Mouse (Mus musculus): ENCODE data around the gene Qser1. TPM values are rescaled to one million over a fixed set of nuclear protein-coding genes. Genes with fewer than 3 reads are reported as not detected.

The Qser1 gene
- polyA plus RNA-seq, 1 experiment = 7.9 TPM

DNA sequence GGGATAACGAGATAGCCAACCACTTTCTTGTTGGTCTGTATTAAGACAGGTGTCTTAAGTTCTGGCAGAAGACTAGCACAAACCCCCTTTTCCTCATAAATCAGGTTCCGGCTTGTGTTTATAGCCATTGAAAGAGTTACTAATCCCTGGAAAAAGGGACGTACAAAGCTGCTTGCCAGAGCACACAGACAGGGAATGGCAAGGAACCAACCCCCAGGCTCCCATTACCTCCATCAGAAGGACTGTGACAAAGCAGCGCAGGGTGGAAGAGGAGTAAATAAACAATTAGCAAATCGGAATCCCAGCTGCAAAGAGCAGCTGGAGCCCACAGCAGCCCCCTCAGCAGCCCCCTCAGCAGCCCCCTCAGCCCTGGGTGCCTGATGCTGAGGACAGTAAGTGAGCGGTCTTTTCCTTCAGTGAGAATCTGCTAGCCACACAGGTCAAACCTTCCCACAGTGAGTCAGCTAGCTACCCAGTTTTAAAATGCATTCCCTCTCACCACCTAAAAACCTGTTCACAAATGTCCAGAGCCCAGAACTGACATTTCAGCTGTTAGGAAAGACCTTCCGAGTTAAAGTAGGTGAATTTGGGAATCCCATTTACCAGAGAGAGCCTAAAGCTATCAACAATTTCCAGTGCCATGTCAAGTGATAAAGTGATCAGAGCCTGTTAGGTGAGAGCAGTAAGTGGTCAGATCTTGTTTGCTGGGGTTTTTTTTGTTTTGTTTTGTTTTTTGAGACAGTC lies 75.4 kb downstream of the Qser1 start:
- TF ChIP-seq CTCF (IDR thresholded peaks at IDR 0.05; ENCODE audit: borderline replicate concordance, insufficient read depth, low read depth, low read length) (no peak), POLR2A (IDR thresholded peaks at IDR 0.05; ENCODE audit: borderline replicate concordance, insufficient read depth, low read length) (no peak)
- DNase-seq = no peak

DNA sequence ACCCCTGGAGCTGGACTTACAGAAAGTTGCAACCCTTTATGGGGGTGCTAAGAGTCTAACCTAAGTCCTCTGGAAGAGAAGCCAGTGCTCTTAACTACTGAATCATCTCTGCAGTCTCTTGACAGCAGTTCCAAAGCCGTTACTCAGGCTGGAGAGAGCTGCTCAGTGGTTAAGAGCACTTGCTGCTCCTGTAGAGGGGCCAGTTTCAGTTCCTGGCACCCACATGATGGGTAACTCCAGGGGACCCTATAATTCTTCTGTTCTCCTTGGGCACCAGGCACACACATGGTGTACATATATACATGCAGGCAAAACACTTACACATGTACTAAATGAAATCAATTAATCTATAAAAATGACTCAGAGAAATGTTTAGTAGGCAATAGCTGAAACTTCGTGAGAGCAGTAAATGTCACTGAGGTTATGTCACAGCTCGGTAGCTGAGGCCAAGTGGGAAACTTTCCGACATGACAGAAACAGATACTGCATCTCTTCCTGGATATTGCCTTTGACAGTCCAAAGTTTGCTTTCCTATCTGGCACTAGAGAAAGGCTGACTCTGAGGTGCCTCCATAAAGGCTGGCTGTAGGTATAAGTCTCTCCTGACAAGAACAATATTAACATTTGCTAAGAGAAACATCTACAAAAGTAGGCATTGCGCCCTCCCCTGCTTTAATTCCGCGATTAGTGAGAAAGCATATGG lies 76.2 kb downstream of the Qser1 start:
- WGBS = 82% methylated on average over 7 of the region's 7 CpGs
- Histone ChIP-seq H3K27me3 (ENCODE audit: control insufficient read depth, insufficient read depth, low read length) (no peaks in the 10 kb centered on the region), H3K27ac (ENCODE audit: insufficient read depth, low read length) (no peak overlapping the region), H3K4me3 (replicated peaks; ENCODE audit: insufficient read depth, low read depth, low read length) (no peak overlapping the region), H3K4me1 (ENCODE audit: control insufficient read depth, insufficient read depth, low read length) (no peaks in the 10 kb centered on the region)
- DNase-seq = no peak
- no peak for TF ChIP-seq POLR2A (IDR thresholded peaks at IDR 0.05; ENCODE audit: borderline replicate concordance, insufficient read depth, low read length)
- no peak for TF ChIP-seq CTCF (IDR thresholded peaks at IDR 0.05; ENCODE audit: borderline replicate concordance, insufficient read depth, low read depth, low read length)

More for the DNA sequence above, 75.4 kb downstream of the Qser1 start:
- no peak overlapping the region for H3K4me3 ChIP-seq (replicated peaks; ENCODE audit: insufficient read depth, low read depth, low read length)
- 72% methylated on average over 7 of the region's 7 CpGs for WGBS
- H3K4me1 ChIP-seq (ENCODE audit: control insufficient read depth, insufficient read depth, low read length) = no peaks in the 10 kb centered on the region
- no peak overlapping the region for H3K27ac ChIP-seq (ENCODE audit: insufficient read depth, low read length)
- no peaks in the 10 kb centered on the region for H3K27me3 ChIP-seq (ENCODE audit: control insufficient read depth, insufficient read depth, low read length)

GRCm38 (mm10) chr2:104739691-104740090 lies 76.9 kb downstream of the Qser1 start:
- WGBS = over 99% methylated on average over 2 of the region's 2 CpGs
- Histone ChIP-seq H3K4me1 (ENCODE audit: control insufficient read depth, insufficient read depth, low read length) (no peaks in the 10 kb centered on the region), H3K27ac (ENCODE audit: insufficient read depth, low read length) (no peak overlapping the region), H3K4me3 (replicated peaks; ENCODE audit: insufficient read depth, low read depth, low read length) (no peak overlapping the region), H3K27me3 (ENCODE audit: control insufficient read depth, insufficient read depth, low read length) (no peaks in the 10 kb centered on the region)
- no peak for TF ChIP-seq POLR2A (IDR thresholded peaks at IDR 0.05; ENCODE audit: borderline replicate concordance, insufficient read depth, low read length)
- TF ChIP-seq CTCF (IDR thresholded peaks at IDR 0.05; ENCODE audit: borderline replicate concordance, insufficient read depth, low read depth, low read length) = no peak
- no peak for DNase-seq

- H3K27ac ChIP-seq (ENCODE audit: insufficient read depth, low read length) = no peak overlapping the region
- no peaks in the 10 kb centered on the region for H3K27me3 ChIP-seq (ENCODE audit: control insufficient read depth, insufficient read depth, low read length)
- TF ChIP-seq CTCF (IDR thresholded peaks at IDR 0.05; ENCODE audit: borderline replicate concordance, insufficient read depth, low read depth, low read length) (no peak), POLR2A (IDR thresholded peaks at IDR 0.05; ENCODE audit: borderline replicate concordance, insufficient read depth, low read length) (no peak)
- DNase-seq = no peak
- WGBS = 51% methylated on average over 7 of the region's 7 CpGs
- no peak overlapping the region for H3K4me3 ChIP-seq (replicated peaks; ENCODE audit: insufficient read depth, low read depth, low read length)
- H3K4me1 ChIP-seq (ENCODE audit: control insufficient read depth, insufficient read depth, low read length) = no peaks in the 10 kb centered on the region
These were observed 80.3 kb downstream of the Qser1 start for GRCm38 (mm10) chr2:104736241-104736640.

DNA sequence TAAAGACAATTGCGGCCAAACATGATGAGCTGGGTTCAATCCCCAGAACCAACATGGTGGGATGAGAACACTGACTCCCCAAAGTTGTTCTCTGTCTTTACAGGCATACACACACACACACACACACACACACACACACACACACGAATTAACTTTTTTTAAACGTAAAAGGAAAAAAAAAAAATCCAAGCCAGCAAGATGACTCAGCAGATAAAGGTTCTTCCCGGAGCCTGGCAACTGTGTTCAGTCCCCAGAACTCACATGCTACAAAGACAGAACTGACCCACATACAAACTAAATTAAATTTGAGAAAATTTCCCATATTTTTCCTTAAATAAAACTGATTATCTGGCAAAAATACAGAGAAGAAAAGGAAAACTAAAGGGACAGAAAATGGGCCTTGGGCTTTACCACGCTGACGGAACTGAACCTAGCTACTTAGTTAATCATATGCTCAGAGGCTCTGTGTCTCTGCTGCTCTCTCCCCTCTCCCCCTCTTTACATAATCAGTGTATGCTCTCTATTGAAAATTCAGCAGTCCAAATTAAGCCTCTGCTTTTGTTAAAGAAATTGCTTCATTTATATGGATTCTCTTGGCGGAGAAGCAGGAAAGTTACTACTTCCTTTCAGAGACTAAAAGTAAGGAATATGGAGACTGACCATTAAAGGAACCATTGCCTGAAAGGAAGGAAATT lies 83.9 kb downstream of the Qser1 start:
- WGBS = 80% methylated on average over 7 of the region's 7 CpGs
- Histone ChIP-seq H3K4me1 (ENCODE audit: control insufficient read depth, insufficient read depth, low read length) (no peaks in the 10 kb centered on the region), H3K27ac (ENCODE audit: insufficient read depth, low read length) (no peak overlapping the region)

GRCm38 (mm10) chr2:104732033-104732444 lies 84.5 kb downstream of the Qser1 start:
- Histone ChIP-seq H3K27ac (ENCODE audit: insufficient read depth, low read length) (no peak overlapping the region), H3K4me3 (replicated peaks; ENCODE audit: insufficient read depth, low read depth, low read length) (no peak overlapping the region), H3K27me3 (ENCODE audit: control insufficient read depth, insufficient read depth, low read length) (no peaks in the 10 kb centered on the region), H3K4me1 (ENCODE audit: control insufficient read depth, insufficient read depth, low read length) (no peaks in the 10 kb centered on the region)
- DNase-seq = no peak
- 83% methylated on average over 9 of the region's 9 CpGs for WGBS
- no peak for TF ChIP-seq CTCF (IDR thresholded peaks at IDR 0.05; ENCODE audit: borderline replicate concordance, insufficient read depth, low read depth, low read length)
- TF ChIP-seq POLR2A (IDR thresholded peaks at IDR 0.05; ENCODE audit: borderline replicate concordance, insufficient read depth, low read length) = no peak

More for the DNA sequence above, 83.9 kb downstream of the Qser1 start:
- DNase-seq = no peak
- Histone ChIP-seq H3K27me3 (ENCODE audit: control insufficient read depth, insufficient read depth, low read length) (no peaks in the 10 kb centered on the region), H3K4me3 (replicated peaks; ENCODE audit: insufficient read depth, low read depth, low read length) (no peak overlapping the region)
- no peak for TF ChIP-seq CTCF (IDR thresholded peaks at IDR 0.05; ENCODE audit: borderline replicate concordance, insufficient read depth, low read depth, low read length)
- no peak for TF ChIP-seq POLR2A (IDR thresholded peaks at IDR 0.05; ENCODE audit: borderline replicate concordance, insufficient read depth, low read length)

DNA sequence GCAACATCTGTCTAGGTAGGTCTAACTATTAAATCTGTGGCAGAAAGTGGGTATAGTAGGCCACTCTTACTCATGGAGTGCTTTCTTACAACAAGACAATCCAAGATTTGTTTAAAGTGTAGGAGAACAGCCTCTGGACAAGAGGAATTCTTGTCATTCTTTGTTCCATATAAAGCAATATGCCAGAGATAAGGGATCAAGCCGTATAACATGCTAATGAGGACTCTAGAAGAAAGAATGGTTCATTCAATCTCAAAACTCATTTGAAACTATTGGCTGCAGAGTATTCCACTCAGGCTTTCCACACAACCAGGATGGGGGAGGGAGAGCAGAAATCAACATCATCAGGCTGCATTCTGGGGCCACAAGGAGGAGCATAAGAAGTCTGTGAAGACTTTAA lies 89.2 kb downstream of the Qser1 start:
- TF ChIP-seq CTCF (IDR thresholded peaks at IDR 0.05; ENCODE audit: borderline replicate concordance, insufficient read depth, low read depth, low read length) (no peak), POLR2A (IDR thresholded peaks at IDR 0.05; ENCODE audit: borderline replicate concordance, insufficient read depth, low read length) (no peak)
- Histone ChIP-seq H3K27ac (ENCODE audit: insufficient read depth, low read length) (no peak overlapping the region), H3K27me3 (ENCODE audit: control insufficient read depth, insufficient read depth, low read length) (no peaks in the 10 kb centered on the region), H3K4me1 (ENCODE audit: control insufficient read depth, insufficient read depth, low read length) (no peaks in the 10 kb centered on the region), H3K4me3 (replicated peaks; ENCODE audit: insufficient read depth, low read depth, low read length) (no peak overlapping the region)
- DNase-seq = no peak
- 84% methylated on average over 1 of the region's 1 CpGs for WGBS

Data from cerebellum, adult 2 months (tissue).